Mouse (Mus musculus) c-Kit-negative CD71-positive TER-119-positive erythroid progenitor cells, embryonic 14.5 days (primary cell): ENCODE results near the gene Tgfbr2.

Experiments used
- DNase-seq: peaks from one replicate; pipeline ENCODE4 v3.0.0-alpha.2; 2013; ENCODE audit warnings: low read depth, low spot score

The Tgfbr2 gene

DNA sequence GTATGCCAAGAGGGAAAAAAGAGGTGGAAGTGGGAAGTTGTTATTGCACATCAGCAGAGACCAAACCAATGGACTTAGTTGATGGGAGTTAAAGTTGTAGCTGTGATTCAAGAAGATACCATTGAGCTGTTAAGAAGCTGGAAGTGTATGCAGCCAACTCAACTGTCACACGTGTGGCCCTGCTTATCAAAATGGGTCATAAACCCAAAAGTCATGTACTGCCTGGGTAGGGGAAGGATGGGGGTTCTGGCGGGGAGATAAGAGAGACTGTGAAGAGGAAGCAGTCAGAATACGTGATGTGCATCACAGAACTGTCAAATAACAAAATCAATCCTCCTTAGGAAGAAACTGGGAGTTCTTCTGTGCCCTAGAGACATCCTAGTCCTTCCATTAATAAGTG is 15.1 kb downstream of the Tgfbr2 start:
- DNase-seq: no peak

GRCm38 (mm10) chr9:116156501-116156900 is 18.7 kb downstream of the Tgfbr2 start:
- no peak for DNase-seq

DNA sequence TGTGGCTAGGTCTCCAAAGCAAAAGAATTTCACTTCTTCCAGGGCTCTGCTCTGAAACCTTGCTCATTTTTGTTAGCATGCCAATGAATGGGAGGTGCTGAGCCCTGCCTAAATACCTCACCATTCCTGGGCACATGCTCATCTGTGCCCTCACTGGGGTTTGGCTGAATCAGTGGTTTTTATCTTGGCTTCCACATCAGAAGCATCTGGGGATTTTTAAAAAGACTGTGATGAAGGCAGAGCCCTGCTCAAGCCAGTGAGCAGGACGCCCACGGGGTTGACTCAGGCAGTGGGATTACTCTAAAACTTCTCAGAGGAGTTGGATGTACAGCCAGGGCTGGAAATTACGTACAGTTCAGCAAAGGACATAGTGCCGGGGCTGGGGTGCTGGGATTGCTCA is 22.3 kb downstream of the Tgfbr2 start:
- DNase-seq: no peak

DNA sequence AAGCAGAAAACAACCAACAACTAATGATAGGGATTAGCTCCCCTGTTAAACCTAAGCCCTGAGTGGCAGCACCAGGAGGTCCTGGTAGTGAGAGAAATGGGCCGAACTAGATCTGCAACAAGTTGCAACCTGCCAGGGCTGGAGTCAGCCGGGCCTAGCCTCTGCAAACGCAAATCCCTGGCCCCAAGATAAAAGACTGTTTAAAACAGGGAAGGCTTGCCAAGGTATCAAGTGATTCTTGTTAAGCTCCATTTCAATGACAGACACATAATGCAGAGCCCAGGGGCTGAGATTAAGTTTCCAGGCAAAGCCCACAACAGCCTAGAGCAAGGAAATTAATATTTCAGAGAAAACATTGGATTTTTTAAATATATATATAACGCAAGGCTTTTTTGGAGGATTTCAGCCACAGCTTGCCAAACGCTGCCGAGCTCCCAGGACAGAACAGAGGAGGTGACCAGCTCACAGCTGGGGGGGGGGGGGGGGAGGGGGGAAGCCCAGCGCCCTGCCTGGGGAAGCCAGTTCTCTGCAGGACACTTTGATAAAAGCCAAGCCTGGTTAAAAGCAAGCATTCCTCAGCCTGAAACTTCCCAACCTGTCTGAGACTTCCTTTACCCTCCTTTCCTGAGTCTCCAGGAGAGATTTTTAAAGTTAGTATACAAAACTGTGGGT is 24.3 kb downstream of the Tgfbr2 start:
- no peak for DNase-seq

DNA sequence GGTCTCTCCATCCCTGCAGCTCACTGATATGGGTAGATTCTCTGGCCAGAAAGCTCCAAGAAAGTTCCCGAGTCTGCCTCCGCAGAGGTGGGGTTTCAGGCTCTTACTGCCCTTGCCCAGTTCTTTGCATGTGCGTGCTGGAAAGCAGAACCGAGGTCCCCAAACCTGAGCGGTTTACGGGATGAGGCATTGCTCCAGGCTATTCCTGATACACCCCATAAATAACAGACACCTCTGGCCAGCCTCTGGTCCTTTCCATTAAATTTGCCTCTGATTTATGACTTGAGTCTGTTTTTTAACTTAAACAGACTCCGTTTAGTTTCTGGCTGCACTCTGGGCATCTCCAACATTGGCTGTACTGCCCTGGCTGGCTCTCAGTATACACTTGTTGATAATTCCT is 26.4 kb downstream of the Tgfbr2 start:
- DNase-seq: no peak

DNA sequence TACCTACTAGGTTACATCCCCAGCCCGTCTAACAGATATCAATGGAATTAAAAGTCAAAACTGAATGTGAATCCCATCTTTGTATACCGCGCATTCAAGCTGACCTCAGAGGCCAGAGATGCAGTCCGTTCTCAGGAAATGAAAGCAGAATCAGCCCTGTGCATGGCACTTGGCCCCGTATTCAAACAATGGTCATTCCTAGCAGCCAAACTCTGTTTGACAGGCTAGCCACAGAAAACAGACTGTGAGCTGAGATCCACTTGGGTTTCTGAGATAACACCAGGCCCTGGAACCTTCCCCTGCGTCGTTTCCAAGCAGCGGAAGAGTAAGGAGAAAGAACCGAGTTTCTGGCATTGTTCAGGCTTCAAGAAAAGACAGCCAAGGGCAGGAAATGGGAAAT is 28.9 kb downstream of the Tgfbr2 start:
- DNase-seq: no peak

DNA sequence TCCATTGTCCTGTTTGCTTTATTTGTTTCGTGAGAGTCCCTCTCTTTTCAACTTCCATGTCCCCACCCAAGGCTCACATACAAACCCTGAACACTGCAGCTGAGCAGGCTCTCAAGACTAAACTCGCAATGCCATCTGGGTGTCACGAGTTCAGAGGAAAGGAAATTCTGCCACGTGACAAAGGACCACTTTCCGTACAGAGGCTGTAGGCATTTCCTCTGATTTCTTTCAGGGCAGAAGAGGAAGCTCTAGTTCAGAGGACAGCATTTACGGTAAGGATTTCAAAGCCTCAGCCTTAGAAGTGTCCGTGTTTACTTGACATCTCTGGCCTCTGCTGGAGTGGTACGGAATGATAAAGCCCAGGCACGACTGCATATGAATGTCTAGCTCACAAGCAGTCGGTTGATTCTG is 29.9 kb downstream of the Tgfbr2 start:
- no peak for DNase-seq

DNA sequence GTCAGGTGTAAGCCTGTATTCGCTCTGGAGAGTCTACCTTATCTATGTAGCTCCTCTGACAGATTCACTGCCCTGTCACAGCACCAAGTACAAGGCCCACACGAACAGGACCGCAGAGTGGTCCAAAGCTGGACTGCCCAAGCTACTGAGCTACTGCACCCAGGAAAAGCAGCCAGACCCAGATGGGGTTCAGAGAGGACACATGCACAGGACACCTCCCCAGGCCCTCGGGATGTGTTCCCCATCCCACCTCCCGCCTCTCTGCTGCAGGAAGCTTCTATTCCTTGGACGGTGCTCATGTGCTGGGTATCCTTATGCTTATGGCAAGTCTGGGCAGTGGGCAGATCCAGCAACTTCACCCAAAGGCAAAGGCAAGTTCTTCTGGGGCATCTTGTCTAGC is 34.7 kb downstream of the Tgfbr2 start:
- DNase-seq: no peak

DNA sequence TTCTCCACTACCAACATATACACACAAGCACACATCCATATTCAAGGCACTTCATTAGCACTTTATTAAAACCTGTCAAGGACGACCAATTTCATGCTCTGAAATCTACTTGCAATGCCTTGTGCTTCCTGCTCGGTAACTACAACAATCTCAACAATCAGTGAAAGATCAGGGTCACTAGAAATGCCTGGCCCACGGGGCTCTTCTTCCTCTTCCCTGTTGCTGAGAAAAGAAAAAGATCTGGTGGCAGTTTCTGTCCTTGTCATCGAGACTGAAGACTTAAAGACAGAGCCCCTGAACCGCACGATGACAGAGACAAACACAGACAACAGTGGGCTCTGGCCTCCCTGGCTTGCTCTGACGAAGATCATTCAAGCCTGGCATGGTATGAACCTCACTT is 35.6 kb downstream of the Tgfbr2 start:
- no peak for DNase-seq

- no peak for DNase-seq
Measured at GRCm38 (mm10) chr9:116138595-116139134, 36.5 kb downstream of the Tgfbr2 start.

DNA sequence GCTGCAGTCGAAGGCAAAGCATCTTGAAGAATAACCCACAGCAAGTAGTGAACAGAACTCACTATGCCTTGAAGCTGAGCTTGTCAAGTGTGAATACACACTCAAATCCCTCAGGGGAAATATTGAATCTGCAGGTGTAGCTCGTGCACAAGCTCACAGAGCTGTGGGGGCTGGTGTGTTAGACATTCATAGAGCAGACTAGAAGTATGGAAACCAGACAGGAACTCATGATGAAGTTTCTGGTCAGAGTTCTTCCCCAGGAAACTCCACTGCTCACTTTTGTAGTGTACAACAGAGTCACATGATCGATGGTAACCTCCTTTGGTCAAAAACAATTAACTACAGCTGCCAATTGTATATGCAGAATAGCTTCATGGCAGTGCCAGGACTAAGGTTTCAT is 37.5 kb downstream of the Tgfbr2 start:
- DNase-seq: no peak

- no peak for DNase-seq
Measured at GRCm38 (mm10) chr9:116136811-116137210, 38.3 kb downstream of the Tgfbr2 start.

- no peak for DNase-seq
Measured at GRCm38 (mm10) chr9:116136146-116136545, 39.0 kb downstream of the Tgfbr2 start.

- DNase-seq: no peak
Measured at GRCm38 (mm10) chr9:116134488-116134887, 40.7 kb downstream of the Tgfbr2 start.

GRCm38 (mm10) chr9:116133312-116133980 is 41.7 kb downstream of the Tgfbr2 start:
- no peak for DNase-seq

DNA sequence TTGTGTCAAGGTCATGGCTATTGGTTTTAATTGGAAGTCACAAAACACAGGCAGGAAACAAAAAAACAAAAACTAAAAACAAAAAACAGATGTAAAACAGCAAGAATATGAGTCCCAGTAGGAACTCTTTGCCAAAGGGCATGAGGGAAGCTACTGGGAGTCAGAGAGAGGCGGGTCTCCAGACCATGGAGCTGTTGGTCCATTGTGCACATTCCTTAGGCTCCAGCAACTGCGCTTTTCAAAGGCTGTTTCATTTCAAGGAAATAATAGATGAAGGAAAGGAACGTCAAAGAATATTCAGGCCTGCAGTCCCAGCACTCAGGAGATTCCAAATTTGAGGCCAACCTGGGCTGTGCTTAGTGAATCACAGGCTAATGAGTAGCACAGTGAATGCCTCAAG is 46.3 kb downstream of the Tgfbr2 start:
- no peak for DNase-seq

- no peak for DNase-seq
Measured at GRCm38 (mm10) chr9:116128311-116128710, 46.8 kb downstream of the Tgfbr2 start.

- DNase-seq: no peak
Measured at GRCm38 (mm10) chr9:116126494-116126893, 48.7 kb downstream of the Tgfbr2 start.

- DNase-seq: no peak
Measured at GRCm38 (mm10) chr9:116122969-116123589, 52.1 kb downstream of the Tgfbr2 start.

DNA sequence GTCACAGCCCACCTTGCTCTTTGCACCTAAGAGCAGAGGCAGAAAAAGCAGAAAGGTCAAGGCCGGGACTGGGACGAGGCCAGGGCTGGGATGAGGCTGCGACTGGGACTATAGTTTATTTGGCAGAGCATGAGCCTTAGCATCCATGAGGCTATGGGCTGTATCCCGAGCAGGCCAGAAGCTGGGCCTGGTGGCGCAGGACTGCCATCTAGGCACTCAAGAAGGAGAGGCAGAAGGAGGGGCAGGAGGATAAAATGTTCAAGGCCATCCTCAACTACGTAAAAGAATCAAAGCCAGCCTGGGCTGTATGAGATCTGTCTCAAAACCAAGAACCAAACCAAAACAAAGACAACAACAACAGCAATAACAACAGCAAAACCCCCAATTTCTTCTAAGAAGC is 52.6 kb downstream of the Tgfbr2 start:
- DNase-seq: no peak

- no peak for DNase-seq
Measured at GRCm38 (mm10) chr9:116121472-116121871, 53.7 kb downstream of the Tgfbr2 start.

- no peak for DNase-seq
Measured at GRCm38 (mm10) chr9:116119990-116120389, 55.2 kb downstream of the Tgfbr2 start.
